Mouse (Mus musculus): ENCODE data around the gene Mrps11.

Gene Mrps11

GRCm38 (mm10) chr7:78799730-78800496 lies 17.0 kb downstream of the Mrps11 start:
- no peak overlapping the region for H3K4me3 ChIP-seq (replicated peaks; ENCODE audit: low read length)
- TF ChIP-seq CTCF (conservative IDR thresholded peaks at IDR 0.05; ENCODE audit: low read length) (no peak), NANOG (IDR thresholded peaks at IDR 0.05; ENCODE audit: borderline replicate concordance, low read length) (no peak)
- H3K4me1 ChIP-seq (replicated peaks; ENCODE audit: low read depth, low read length), result peaks cover 39% of the 10 kb centered on the region
- no peaks in the 10 kb centered on the region for H3K9me3 ChIP-seq (ENCODE audit: low read length)
- no peaks in the 10 kb centered on the region for H3K36me3 ChIP-seq (ENCODE audit: insufficient read depth, low read length)
- peaks cover 16% of the 10 kb centered on the region for H3K27me3 ChIP-seq (ENCODE audit: insufficient read depth, low read length)

GRCm38 (mm10) chr7:78803841-78804240 lies 20.9 kb downstream of the Mrps11 start:
- H3K36me3 ChIP-seq (ENCODE audit: insufficient read depth, low read length), result no peaks in the 10 kb centered on the region
- peaks cover 19% of the 10 kb centered on the region for H3K4me1 ChIP-seq (replicated peaks; ENCODE audit: low read depth, low read length)
- H3K27me3 ChIP-seq (ENCODE audit: insufficient read depth, low read length), result peaks cover 16% of the 10 kb centered on the region
- no peak overlapping the region for H3K4me3 ChIP-seq (replicated peaks; ENCODE audit: low read length)
- no peaks in the 10 kb centered on the region for H3K9me3 ChIP-seq (ENCODE audit: low read length)
- TF ChIP-seq POU5F1 (IDR thresholded peaks at IDR 0.05; ENCODE audit: borderline replicate concordance, low read length), result no peak
- TF ChIP-seq CTCF (conservative IDR thresholded peaks at IDR 0.05; ENCODE audit: low read length), result no peak
- TF ChIP-seq NANOG (IDR thresholded peaks at IDR 0.05; ENCODE audit: borderline replicate concordance, low read length), result no peak

GRCm38 (mm10) chr7:78807192-78807591 lies 24.3 kb downstream of the Mrps11 start:
- Histone ChIP-seq H3K4me3 (replicated peaks; ENCODE audit: low read length) (no peak overlapping the region), H3K27me3 (ENCODE audit: insufficient read depth, low read length) (peaks cover 2% of the 10 kb centered on the region; the same call in 1 of the 2 replicates), H3K4me1 (replicated peaks; ENCODE audit: low read depth, low read length) (peaks cover 14% of the 10 kb centered on the region), H3K9me3 (ENCODE audit: low read length) (no peaks in the 10 kb centered on the region), H3K36me3 (ENCODE audit: insufficient read depth, low read length) (no peaks in the 10 kb centered on the region)
- no peak for TF ChIP-seq NANOG (IDR thresholded peaks at IDR 0.05; ENCODE audit: borderline replicate concordance, low read length)

GRCm38 (mm10) chr7:78813791-78814190 lies 30.9 kb downstream of the Mrps11 start:
- Histone ChIP-seq H3K4me1 (replicated peaks; ENCODE audit: low read depth, low read length) (0 out of 2 replicates have a peak, but pooled peaks cover 3% of the 10 kb centered on the region), H3K9me3 (ENCODE audit: low read length) (no peaks in the 10 kb centered on the region), H3K27me3 (ENCODE audit: insufficient read depth, low read length) (peaks cover 2% of the 10 kb centered on the region; the same call in 1 of the 2 replicates), H3K4me3 (replicated peaks; ENCODE audit: low read length) (no peak overlapping the region), H3K36me3 (ENCODE audit: insufficient read depth, low read length) (no peaks in the 10 kb centered on the region)
- no peak for TF ChIP-seq NANOG (IDR thresholded peaks at IDR 0.05; ENCODE audit: borderline replicate concordance, low read length)
- TF ChIP-seq CTCF (conservative IDR thresholded peaks at IDR 0.05; ENCODE audit: low read length), result no peak
- TF ChIP-seq POU5F1 (IDR thresholded peaks at IDR 0.05; ENCODE audit: borderline replicate concordance, low read length), result no peak

DNA sequence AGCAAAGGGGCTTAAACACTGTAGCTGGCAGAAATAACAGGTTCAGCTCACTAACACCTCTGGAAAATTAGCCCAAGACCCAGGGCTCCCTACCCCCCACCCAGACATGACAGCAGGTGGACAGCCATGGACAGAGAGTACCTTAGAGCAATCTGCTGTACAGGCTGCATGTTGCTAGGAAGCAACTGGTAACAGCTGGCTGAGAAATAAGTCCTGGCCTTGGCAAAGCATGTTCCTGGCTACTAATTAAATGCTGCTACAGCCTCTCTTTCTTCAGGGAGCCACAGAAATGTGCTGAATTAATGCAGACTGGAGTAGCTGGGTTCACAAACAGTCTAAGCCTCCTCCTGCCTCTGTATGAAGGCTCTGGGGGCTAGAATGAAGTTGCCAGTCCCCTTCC lies 31.8 kb downstream of the Mrps11 start:
- H3K36me3 ChIP-seq (ENCODE audit: insufficient read depth, low read length), result no peaks in the 10 kb centered on the region
- no peak overlapping the region for H3K4me3 ChIP-seq (replicated peaks; ENCODE audit: low read length)
- no peaks in the 10 kb centered on the region for H3K27me3 ChIP-seq (ENCODE audit: insufficient read depth, low read length)
- H3K9me3 ChIP-seq (ENCODE audit: low read length), result no peaks in the 10 kb centered on the region
- 0 out of 2 replicates have a peak, but pooled peaks cover 3% of the 10 kb centered on the region for H3K4me1 ChIP-seq (replicated peaks; ENCODE audit: low read depth, low read length)
- TF ChIP-seq POU5F1 (IDR thresholded peaks at IDR 0.05; ENCODE audit: borderline replicate concordance, low read length) (no peak), CTCF (conservative IDR thresholded peaks at IDR 0.05; ENCODE audit: low read length) (no peak), NANOG (IDR thresholded peaks at IDR 0.05; ENCODE audit: borderline replicate concordance, low read length) (no peak)

- Histone ChIP-seq H3K36me3 (ENCODE audit: insufficient read depth, low read length) (peaks cover 12% of the 10 kb centered on the region), H3K4me3 (replicated peaks; ENCODE audit: low read length) (no peak overlapping the region), H3K27me3 (ENCODE audit: insufficient read depth, low read length) (no peaks in the 10 kb centered on the region), H3K9me3 (ENCODE audit: low read length) (no peaks in the 10 kb centered on the region), H3K4me1 (replicated peaks; ENCODE audit: low read depth, low read length) (0 out of 2 replicates have a peak, but pooled peaks cover 6% of the 10 kb centered on the region)
- no peak for TF ChIP-seq CTCF (conservative IDR thresholded peaks at IDR 0.05; ENCODE audit: low read length)
- TF ChIP-seq NANOG (IDR thresholded peaks at IDR 0.05; ENCODE audit: borderline replicate concordance, low read length), result no peak
- no peak for TF ChIP-seq POU5F1 (IDR thresholded peaks at IDR 0.05; ENCODE audit: borderline replicate concordance, low read length)
Measured at GRCm38 (mm10) chr7:78818336-78818735, 35.4 kb downstream of the Mrps11 start.

- no peak overlapping the region for H3K4me3 ChIP-seq (replicated peaks; ENCODE audit: low read length)
- H3K36me3 ChIP-seq (ENCODE audit: insufficient read depth, low read length), result peaks cover 75% of the 10 kb centered on the region
- 0 out of 2 replicates have a peak, but pooled peaks cover 3% of the 10 kb centered on the region for H3K4me1 ChIP-seq (replicated peaks; ENCODE audit: low read depth, low read length)
- no peak for TF ChIP-seq POU5F1 (IDR thresholded peaks at IDR 0.05; ENCODE audit: borderline replicate concordance, low read length)
- TF ChIP-seq CTCF (conservative IDR thresholded peaks at IDR 0.05; ENCODE audit: low read length), result no peak
- no peak for TF ChIP-seq NANOG (IDR thresholded peaks at IDR 0.05; ENCODE audit: borderline replicate concordance, low read length)
- no peaks in the 10 kb centered on the region for H3K9me3 ChIP-seq (ENCODE audit: low read length)
- H3K27me3 ChIP-seq (ENCODE audit: insufficient read depth, low read length), result no peaks in the 10 kb centered on the region
Measured at GRCm38 (mm10) chr7:78826682-78827385, 43.9 kb downstream of the Mrps11 start.

GRCm38 (mm10) chr7:78827749-78828362 lies 44.9 kb downstream of the Mrps11 start:
- Histone ChIP-seq H3K4me1 (replicated peaks; ENCODE audit: low read depth, low read length) (0 out of 2 replicates have a peak, but pooled peaks cover under 1% of the 10 kb centered on the region), H3K9me3 (ENCODE audit: low read length) (no peaks in the 10 kb centered on the region), H3K36me3 (ENCODE audit: insufficient read depth, low read length) (peaks cover 69% of the 10 kb centered on the region), H3K27me3 (ENCODE audit: insufficient read depth, low read length) (no peaks in the 10 kb centered on the region), H3K4me3 (replicated peaks; ENCODE audit: low read length) (no peak overlapping the region)
- TF ChIP-seq POU5F1 (IDR thresholded peaks at IDR 0.05; ENCODE audit: borderline replicate concordance, low read length) (no peak), NANOG (IDR thresholded peaks at IDR 0.05; ENCODE audit: borderline replicate concordance, low read length) (no peak), CTCF (conservative IDR thresholded peaks at IDR 0.05; ENCODE audit: low read length) (no peak)
